Mouse (Mus musculus) kidney, embryonic 15.5 days (tissue): ENCODE measurements around the gene Slc17a9. TPM values are rescaled to one million over a fixed set of nuclear protein-coding genes. Genes with fewer than 3 reads are reported as not detected.

Source experiments
- ATAC-seq: fragments of 200-750 bp; cut with Nextera tagmentation; replicated peaks from 2 replicates; pipeline ENCODE4 v1.8.0; 2017; ENCODE audit warnings: moderate TSS enrichment; ENCODE audit not compliant: low FRiP score
- H3K27ac ChIP-seq: fragments of 300-500 bp; sonication (generic); 2 replicates; pipeline ENCODE4 v1.5.1; 2015; ENCODE audit warnings: mild to moderate bottlenecking, inconsistent platforms
- H3K27me3 ChIP-seq: fragments of 300-500 bp; sonication (generic); 2 replicates; pipeline ENCODE4 v1.6.1; 2015; ENCODE audit warnings: inconsistent platforms
- H3K36me3 ChIP-seq: fragments of 300-500 bp; sonication (generic); 2 replicates; pipeline ENCODE4 v1.6.1; 2015; ENCODE audit warnings: inconsistent platforms
- H3K4me1 ChIP-seq: fragments of 300-500 bp; sonication (generic); 2 replicates; pipeline ENCODE4 v1.6.1; 2015; ENCODE audit warnings: inconsistent platforms
- H3K4me2 ChIP-seq: fragments of 300-500 bp; sonication (generic); 2 replicates; pipeline ENCODE4 v1.6.1; 2015; ENCODE audit warnings: moderate library complexity, mild to moderate bottlenecking, inconsistent platforms
- H3K4me3 ChIP-seq: fragments of 300-500 bp; sonication (generic); replicated peaks from 2 replicates; pipeline ENCODE4 v1.5.1; 2015; ENCODE audit warnings: mild to moderate bottlenecking, inconsistent platforms
- H3K9ac ChIP-seq: fragments of 300-500 bp; sonication (generic); 2 replicates; pipeline ENCODE4 v1.6.1; 2015; ENCODE audit warnings: mild to moderate bottlenecking, inconsistent platforms
- H3K9me3 ChIP-seq: fragments of 300-500 bp; sonication (generic); replicated peaks from 2 replicates; pipeline ENCODE4 v1.6.1; 2016; ENCODE audit warnings: inconsistent platforms
- WGBS: fragments of 180-500 bp; shearing (Covaris S2); methylation state at CpG from one replicate; pipeline ENCODE4 v1.1.7; 2015; ENCODE audit warnings: mixed read lengths; 5-methylcytosine and 5-hydroxymethylcytosine counted together
- polyA plus RNA-seq: library from polyadenylated mRNA; unstranded; fragments of >200 nt; fragmentation: Nextera tagmentation; extraction: Ambion mirVana; gene quantifications from 2 replicates; pipeline ENCODE4 v1.2.1, GENCODE M21; 2015

Slc17a9 gene
- 0.58 and 1.6 TPM in 2 replicates for polyA plus RNA-seq

DNA sequence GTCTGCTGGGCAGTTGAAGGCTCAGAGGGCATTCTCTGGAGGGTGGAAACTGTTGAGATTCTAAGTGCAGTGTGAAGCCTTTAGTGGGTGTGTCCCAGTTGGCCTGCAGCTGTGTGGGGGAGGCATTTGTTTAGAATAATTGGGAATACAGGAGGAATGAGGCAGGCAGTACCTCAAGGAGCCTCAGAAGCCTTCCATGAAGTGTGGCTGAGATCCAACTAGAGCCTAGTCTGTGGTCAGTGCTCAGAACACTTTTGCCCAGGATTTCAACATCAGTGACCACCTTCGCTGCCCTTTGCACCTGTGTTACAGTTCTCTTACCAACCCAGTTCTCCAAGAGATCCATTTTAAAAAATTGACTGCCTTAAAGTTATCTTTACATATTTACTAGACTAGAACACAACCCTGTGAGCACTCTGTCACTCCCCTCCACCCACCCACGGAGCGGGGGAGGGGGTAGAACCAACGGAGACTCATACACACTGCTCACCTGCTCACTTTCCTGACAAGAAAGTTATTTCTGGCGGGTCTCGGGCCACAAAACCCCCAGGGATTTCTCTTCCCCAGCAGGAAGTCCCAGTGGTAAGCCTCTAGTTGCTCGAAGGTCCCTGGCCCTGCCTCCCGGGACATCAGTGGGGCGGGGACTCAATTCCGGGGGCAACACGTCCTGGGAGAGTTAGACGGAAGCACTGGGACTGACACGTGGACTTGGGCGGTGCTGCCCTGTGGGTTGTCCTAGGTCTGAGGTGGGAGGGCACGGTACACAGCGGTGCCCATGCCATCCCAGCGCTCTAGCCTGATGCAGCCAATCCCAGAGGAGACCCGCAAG lies at the start of gene Slc17a9:
Gene Slc17a9 (plus strand): TSS at position 679 of the 829 bp plus-strand sequence.
- no peak within 1 kb of the TSS for H3K27ac ChIP-seq
- H3K4me2 ChIP-seq, result peak within 1 kb of the TSS; percentile 58
- H3K4me1 ChIP-seq, result peaks cover 24% of the 10 kb centered on the region
- peak within 1 kb of the TSS; percentile 22 for H3K4me3 ChIP-seq
- H3K9me3 ChIP-seq, result no peaks in the 10 kb centered on the region
- no peaks in the 10 kb centered on the region for H3K27me3 ChIP-seq
- peak; percentile 82 for ATAC-seq
- H3K9ac ChIP-seq, result peak within 1 kb of the TSS; percentile 41
- H3K36me3 ChIP-seq, result peaks cover 43% of the 10 kb centered on the region
- 3% methylated on average over 18 of the region's 18 CpGs for WGBS

DNA sequence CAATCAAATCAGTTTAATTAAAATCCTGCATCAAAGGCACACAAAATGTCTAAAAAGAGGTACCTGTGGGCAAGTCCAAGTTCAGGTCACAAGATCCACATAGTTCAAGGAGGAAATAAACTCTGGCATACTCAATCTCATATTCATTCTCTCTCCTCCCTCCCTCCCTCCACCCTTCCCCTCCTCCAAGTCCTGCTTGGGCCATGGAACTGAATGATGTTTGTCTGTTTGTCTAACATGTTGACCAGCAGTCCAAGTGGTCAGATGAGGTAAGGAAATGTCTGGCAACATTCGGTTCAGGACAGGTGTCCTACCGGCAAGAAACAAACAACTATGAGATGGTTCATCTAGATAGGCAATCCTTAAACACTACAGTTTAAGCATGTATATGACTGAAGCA lies 48.4 kb upstream of the Slc17a9 start:
- Histone ChIP-seq H3K9me3 (no peaks in the 10 kb centered on the region), H3K27ac (no peak overlapping the region), H3K4me1 (no peaks in the 10 kb centered on the region), H3K27me3 (no peaks in the 10 kb centered on the region), H3K36me3 (peaks cover 59% of the 10 kb centered on the region), H3K4me3 (no peak overlapping the region), H3K4me2 (no peak overlapping the region), H3K9ac (no peak overlapping the region)
- no peak for ATAC-seq
- WGBS, result 93% methylated on average over 2 of the region's 2 CpGs

DNA sequence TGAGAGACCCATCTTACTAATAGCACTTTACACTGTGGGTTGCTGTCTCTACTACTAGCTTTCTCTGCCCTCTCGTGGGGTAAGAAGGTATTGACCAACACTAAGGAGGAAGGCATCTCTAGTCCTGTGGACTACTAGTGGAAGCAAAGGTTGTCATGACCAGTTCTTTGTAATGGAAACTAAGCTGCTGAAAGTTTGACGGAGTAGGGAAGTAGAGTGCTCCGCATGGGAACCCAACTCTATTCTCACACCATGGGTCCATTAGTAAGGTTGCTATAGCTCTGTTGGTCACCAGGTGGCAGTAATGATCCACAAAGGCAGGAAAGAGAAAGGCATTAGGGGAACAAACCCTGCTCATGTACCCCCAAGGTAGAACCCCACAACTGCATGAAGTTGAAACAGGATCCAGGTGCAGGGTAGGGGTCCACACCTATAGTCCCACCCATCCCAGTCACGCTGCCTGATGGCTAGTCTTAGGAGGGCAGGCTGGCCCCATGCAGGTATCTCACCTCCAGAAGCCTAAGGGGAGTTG lies 46.4 kb upstream of the Slc17a9 start:
- peak; percentile 70 for ATAC-seq
- Histone ChIP-seq H3K27ac (0 out of 2 replicates have a peak overlapping the region, but pooled peaks have one; percentile 3), H3K27me3 (no peaks in the 10 kb centered on the region), H3K9ac (no peak overlapping the region), H3K9me3 (no peaks in the 10 kb centered on the region), H3K4me3 (no peak overlapping the region), H3K4me2 (no peak overlapping the region), H3K36me3 (peaks cover 59% of the 10 kb centered on the region), H3K4me1 (no peaks in the 10 kb centered on the region)
- 31% methylated on average over 4 of the region's 4 CpGs for WGBS

DNA sequence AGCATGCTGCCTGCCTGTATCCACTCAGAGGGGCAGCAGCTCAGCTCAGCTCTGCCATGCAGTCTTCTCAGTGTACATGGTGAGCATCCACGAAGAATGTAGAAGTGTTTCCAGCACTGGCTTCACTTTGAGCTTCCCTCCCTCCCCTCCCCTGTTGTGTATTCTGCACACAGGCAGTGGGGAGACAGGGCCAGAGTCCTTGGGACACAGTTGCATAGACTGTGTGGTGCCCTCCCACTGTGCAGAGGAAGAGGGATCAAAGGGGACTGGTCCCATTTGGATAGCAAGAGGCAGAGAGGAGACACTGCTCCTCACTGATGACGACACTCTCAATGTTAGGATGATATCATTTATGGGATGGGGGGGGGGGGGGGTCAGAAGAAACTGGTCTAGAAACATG lies 43.8 kb upstream of the Slc17a9 start:
- H3K9me3 ChIP-seq, result no peaks in the 10 kb centered on the region
- ATAC-seq, result no peak
- H3K9ac ChIP-seq, result no peak overlapping the region
- H3K27me3 ChIP-seq, result no peaks in the 10 kb centered on the region
- H3K4me3 ChIP-seq, result no peak overlapping the region
- no peak overlapping the region for H3K4me2 ChIP-seq
- peaks cover 68% of the 10 kb centered on the region for H3K36me3 ChIP-seq
- no peaks in the 10 kb centered on the region for H3K4me1 ChIP-seq
- 58% methylated on average over 2 of the region's 2 CpGs for WGBS
- no peak overlapping the region for H3K27ac ChIP-seq

DNA sequence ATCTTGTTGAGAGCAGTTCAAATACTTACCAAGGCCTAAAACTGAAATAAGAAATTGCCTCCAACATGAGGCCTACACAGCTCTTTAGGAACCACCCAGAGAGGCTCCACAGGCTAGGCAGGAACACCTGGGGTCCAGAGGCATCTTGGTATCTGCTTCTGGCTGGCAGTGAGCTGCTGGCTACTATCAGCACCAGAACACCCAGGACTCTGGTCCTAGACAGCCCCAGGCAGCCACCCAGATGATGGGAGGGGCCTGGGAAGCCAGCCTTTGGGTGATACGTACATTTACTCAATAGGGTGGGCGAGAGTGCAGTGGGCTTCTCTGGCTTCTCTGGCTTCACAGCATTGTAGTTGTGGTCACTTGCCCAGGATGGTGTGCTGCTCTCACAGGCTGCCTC lies 41.5 kb upstream of the Slc17a9 start:
- Histone ChIP-seq H3K4me2 (no peak overlapping the region), H3K27me3 (no peaks in the 10 kb centered on the region), H3K4me1 (no peaks in the 10 kb centered on the region), H3K9ac (no peak overlapping the region), H3K27ac (no peak overlapping the region), H3K36me3 (peaks cover 91% of the 10 kb centered on the region), H3K4me3 (no peak overlapping the region), H3K9me3 (no peaks in the 10 kb centered on the region)
- ATAC-seq, result no peak
- 72% methylated on average over 2 of the region's 2 CpGs for WGBS

DNA sequence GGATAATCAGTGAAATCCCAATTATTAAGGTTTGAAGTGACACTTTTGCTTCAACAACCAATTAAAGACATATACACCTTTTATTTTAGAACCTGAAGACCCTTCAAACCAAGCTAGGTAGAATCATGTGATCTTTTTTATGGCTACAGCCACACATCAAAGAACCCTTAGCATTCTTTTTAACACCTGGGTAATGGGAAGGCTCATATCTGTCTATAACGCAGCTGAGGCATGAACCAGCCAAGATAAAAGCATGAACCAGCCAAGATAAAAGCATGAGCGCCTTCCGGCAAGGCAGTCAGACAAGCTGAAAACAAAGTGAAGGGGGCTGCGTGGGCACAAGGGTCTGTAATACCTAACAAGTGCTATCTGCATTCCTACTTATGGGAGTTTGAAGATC lies 41.0 kb upstream of the Slc17a9 start:
- Histone ChIP-seq H3K27ac (no peak overlapping the region), H3K9ac (no peak overlapping the region), H3K4me1 (no peaks in the 10 kb centered on the region), H3K4me3 (no peak overlapping the region), H3K27me3 (no peaks in the 10 kb centered on the region), H3K4me2 (no peak overlapping the region), H3K36me3 (peaks cover 96% of the 10 kb centered on the region), H3K9me3 (no peaks in the 10 kb centered on the region)
- 94% methylated on average over 4 of the region's 4 CpGs for WGBS
- no peak for ATAC-seq

DNA sequence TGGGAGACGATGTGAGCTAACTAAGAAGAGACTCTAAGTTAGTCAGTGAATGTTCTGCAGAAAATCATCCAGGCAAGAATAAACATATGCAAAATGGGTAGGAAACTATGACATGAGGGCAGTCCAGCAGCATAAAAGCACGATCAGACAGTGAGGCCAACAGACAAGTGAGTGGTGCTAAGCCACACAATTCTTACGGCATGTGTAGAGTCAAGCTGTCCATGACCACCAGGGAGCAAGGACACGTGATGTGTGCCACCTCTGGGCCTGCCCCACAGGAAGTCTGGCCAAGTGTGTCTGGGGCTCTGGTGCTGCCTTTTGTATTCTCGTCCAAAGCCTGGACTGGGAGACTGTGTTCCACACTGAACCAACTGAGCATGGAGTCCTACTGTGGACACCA lies 35.2 kb upstream of the Slc17a9 start:
- no peaks in the 10 kb centered on the region for H3K27me3 ChIP-seq
- H3K4me3 ChIP-seq, result no peak overlapping the region
- H3K27ac ChIP-seq, result no peak overlapping the region
- ATAC-seq, result no peak
- no peak overlapping the region for H3K4me2 ChIP-seq
- peaks cover 12% of the 10 kb centered on the region for H3K4me1 ChIP-seq
- peaks cover 62% of the 10 kb centered on the region for H3K36me3 ChIP-seq
- no peaks in the 10 kb centered on the region for H3K9me3 ChIP-seq
- H3K9ac ChIP-seq, result no peak overlapping the region
- 89% methylated on average over 5 of the region's 5 CpGs for WGBS

DNA sequence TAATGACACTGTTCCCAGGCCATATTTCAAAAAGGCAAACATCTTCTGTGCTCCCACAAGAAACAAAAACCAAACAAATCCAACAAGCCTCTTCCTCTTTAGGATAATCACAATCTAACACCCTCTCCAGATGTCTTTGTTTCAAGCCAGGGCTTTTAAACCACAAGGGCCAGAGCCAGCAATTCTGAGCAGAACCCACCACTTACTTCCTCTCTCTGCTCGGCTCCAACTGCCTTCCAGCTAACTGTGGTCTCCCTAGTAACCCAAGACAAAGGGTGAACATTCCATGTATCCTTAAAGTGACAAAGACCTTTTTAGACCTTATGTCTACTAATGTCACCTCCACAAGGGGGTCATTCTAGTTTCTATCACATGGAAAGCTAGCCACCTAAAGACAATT lies 32.4 kb upstream of the Slc17a9 start:
- Histone ChIP-seq H3K27me3 (no peaks in the 10 kb centered on the region), H3K4me1 (peaks cover 12% of the 10 kb centered on the region), H3K36me3 (peaks cover 35% of the 10 kb centered on the region), H3K9ac (no peak overlapping the region), H3K9me3 (no peaks in the 10 kb centered on the region), H3K4me3 (no peak overlapping the region), H3K4me2 (no peak overlapping the region), H3K27ac (0 out of 2 replicates have a peak overlapping the region, but pooled peaks have one; percentile 3)
- ATAC-seq, result no peak
- 0% methylated on average over 1 of the region's 1 CpGs for WGBS

DNA sequence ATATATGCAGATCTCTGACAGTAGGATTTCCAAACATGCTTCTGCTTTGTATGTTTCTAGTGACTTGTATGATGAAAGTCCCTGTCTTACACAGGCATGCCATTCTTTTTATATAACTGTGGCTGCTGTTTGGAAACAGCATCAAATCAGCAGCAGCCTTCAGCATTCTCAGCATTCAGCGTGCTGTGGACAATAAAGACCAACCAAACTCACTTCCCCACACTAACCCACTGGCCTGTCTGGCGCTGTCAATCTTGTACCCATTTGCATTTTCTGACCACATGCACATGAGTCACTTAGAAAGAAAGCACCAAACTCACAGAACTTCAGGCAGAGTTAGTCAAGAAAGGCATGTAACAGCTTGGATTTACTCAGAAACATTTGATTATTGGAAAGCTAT lies 29.9 kb upstream of the Slc17a9 start:
- H3K4me2 ChIP-seq, result no peak overlapping the region
- H3K4me3 ChIP-seq, result no peak overlapping the region
- H3K4me1 ChIP-seq, result peaks cover 27% of the 10 kb centered on the region
- no peaks in the 10 kb centered on the region for H3K27me3 ChIP-seq
- H3K9ac ChIP-seq, result no peak overlapping the region
- WGBS, result 81% methylated on average over 2 of the region's 2 CpGs
- ATAC-seq, result no peak
- H3K27ac ChIP-seq, result no peak overlapping the region
- peaks cover 9% of the 10 kb centered on the region for H3K36me3 ChIP-seq
- H3K9me3 ChIP-seq, result no peaks in the 10 kb centered on the region

DNA sequence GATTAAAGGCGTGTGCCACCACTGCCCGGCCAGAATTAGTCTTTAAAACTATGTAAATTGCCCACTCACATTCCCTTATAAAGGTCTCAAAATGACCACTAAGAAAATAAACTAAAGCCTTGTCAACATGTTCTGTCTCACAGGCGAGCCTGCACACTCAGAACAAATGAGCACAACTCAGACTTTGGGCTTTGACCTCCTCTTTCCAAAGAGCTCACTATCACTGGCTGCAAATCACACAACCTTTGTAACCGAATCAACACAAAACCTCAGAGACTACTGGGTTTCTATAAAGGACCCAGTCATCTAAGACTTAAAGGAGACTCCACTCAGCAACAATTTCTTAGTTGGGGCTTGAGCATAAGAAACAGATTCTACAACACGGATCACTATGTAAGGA lies 24.6 kb upstream of the Slc17a9 start:
- H3K36me3 ChIP-seq, result peaks cover 4% of the 10 kb centered on the region
- H3K4me2 ChIP-seq, result peak overlapping the region; percentile 73
- ATAC-seq, result no peak
- H3K4me1 ChIP-seq, result peaks cover 53% of the 10 kb centered on the region
- H3K9me3 ChIP-seq, result no peaks in the 10 kb centered on the region
- peak overlapping the region; percentile 9; the same call in 1 of the 2 replicates for H3K27ac ChIP-seq
- peak overlapping the region; percentile 92; the same call in 1 of the 2 replicates for H3K9ac ChIP-seq
- no peaks in the 10 kb centered on the region for H3K27me3 ChIP-seq
- WGBS, result 64% methylated on average over 5 of the region's 5 CpGs
- H3K4me3 ChIP-seq, result peak overlapping the region; percentile 84

DNA sequence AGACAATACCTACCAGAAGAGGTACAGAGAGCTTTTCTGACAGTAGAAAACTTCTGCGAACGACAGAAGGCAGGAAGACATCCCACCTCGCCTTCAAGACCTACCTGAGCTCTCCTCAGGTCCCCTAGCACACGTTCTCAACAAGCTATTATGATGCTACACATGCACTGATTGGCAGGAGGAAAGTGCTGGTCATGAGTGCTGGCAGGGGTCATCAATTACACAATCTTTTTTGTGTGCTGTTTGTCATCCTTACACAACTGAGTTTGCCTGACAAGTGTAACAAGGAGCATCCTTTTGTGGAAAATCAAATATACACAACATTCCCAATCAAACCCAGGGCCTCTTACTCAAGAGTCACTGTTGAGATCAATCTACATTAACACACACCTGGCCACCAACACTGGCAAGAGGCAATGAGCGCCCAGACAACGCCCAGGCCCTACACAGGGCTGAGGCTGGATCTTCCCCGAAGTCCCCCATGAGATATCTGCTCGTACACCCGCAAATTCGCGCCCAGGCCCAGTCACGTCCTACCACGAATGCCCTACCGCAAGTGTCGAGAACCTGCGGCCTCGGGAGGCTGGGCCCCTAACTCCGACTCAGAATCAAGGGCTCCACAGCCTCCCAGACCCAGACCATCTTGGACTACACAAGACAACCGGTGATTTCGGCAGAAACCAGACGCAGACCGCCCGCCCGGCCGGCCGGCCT lies 23.9 kb upstream of the Slc17a9 start:
- Histone ChIP-seq H3K9me3 (no peaks in the 10 kb centered on the region), H3K27me3 (no peaks in the 10 kb centered on the region), H3K36me3 (peaks cover 11% of the 10 kb centered on the region), H3K4me2 (peak overlapping the region; percentile 73), H3K9ac (peak overlapping the region; percentile 92), H3K4me3 (peak overlapping the region; percentile 84), H3K4me1 (peaks cover 54% of the 10 kb centered on the region), H3K27ac (peak overlapping the region; percentile 97)
- no peak; the same call in 1 of the 2 replicates for ATAC-seq
- 5% methylated on average over 26 of the region's 26 CpGs for WGBS
